Mouse (Mus musculus) neural tube, embryonic 11.5 days (tissue): Measurements from ENCODE around the gene Cpne5. TPM values are rescaled to one million over a fixed set of nuclear protein-coding genes. Genes with fewer than 3 reads are reported as not detected.
A peak's percentile ranks its signal among the peaks of the same experiment; 100 is the strongest.

ENCODE experiments used
- ATAC-seq: fragments of 200-750 bp; cut with Nextera tagmentation; 2 replicates; pipeline ENCODE4 v1.8.0; 2017; ENCODE audit warnings: moderate number of reproducible peaks, mild to moderate bottlenecking, moderate TSS enrichment, moderate library complexity; ENCODE audit not compliant: insufficient read depth, low FRiP score, low TSS enrichment
- DNase-seq: peaks from one replicate; pipeline ENCODE4 v3.0.0-alpha.2; 2015; ENCODE audit warnings: low spot score
- H3K27ac ChIP-seq: fragments of 300-500 bp; sonication (generic); 2 replicates; pipeline ENCODE4 v1.5.1; 2014; ENCODE audit warnings: low read depth, mild to moderate bottlenecking, low read length
- H3K27me3 ChIP-seq: fragments of 300-500 bp; sonication (generic); 2 replicates; pipeline ENCODE4 v1.6.1; 2014; ENCODE audit warnings: mild to moderate bottlenecking, low read length, mixed read lengths; ENCODE audit not compliant: control insufficient read depth, insufficient read depth
- H3K36me3 ChIP-seq: fragments of 300-500 bp; sonication (generic); 2 replicates; pipeline ENCODE4 v1.6.1; 2014; ENCODE audit warnings: mild to moderate bottlenecking, low read length, moderate library complexity, mixed read lengths; ENCODE audit not compliant: control insufficient read depth, insufficient read depth
- H3K4me1 ChIP-seq: fragments of 300-500 bp; sonication (generic); 2 replicates; pipeline ENCODE4 v1.6.1; 2014; ENCODE audit warnings: low read length, mixed read lengths; ENCODE audit not compliant: control insufficient read depth, insufficient read depth
- H3K4me2 ChIP-seq: fragments of 300-500 bp; sonication (generic); 2 replicates; pipeline ENCODE4 v1.6.1; 2014; ENCODE audit warnings: low read depth, mild to moderate bottlenecking, moderate library complexity
- H3K4me3 ChIP-seq: fragments of 300-500 bp; sonication (generic); 2 replicates; pipeline ENCODE4 v1.5.1; 2014; ENCODE audit warnings: low read depth, low read length
- H3K9ac ChIP-seq: fragments of 300-500 bp; sonication (generic); 2 replicates; pipeline ENCODE4 v1.6.1; 2014; ENCODE audit warnings: mild to moderate bottlenecking, low read length
- H3K9me3 ChIP-seq: fragments of 300-500 bp; sonication (generic); 2 replicates; pipeline ENCODE4 v1.6.1; 2016; ENCODE audit warnings: low read length; ENCODE audit not compliant: control insufficient read depth
- WGBS: fragments of 180-500 bp; shearing (Covaris S2); extraction: QIAGEN DNeasy Blood & Tissue Kit; methylation state at CpG from one replicate; pipeline ENCODE4 v1.1.7; 2014; 5-methylcytosine and 5-hydroxymethylcytosine counted together
- polyA plus RNA-seq: library from polyadenylated mRNA; unstranded; fragments of >200 nt; fragmentation: Nextera tagmentation; extraction: Ambion mirVana; gene quantifications from 2 replicates; pipeline ENCODE4 v1.2.1, GENCODE M21; 2014

Cpne5 gene
- polyA plus RNA-seq, 1 experiment from 2014 or later, result 3.3 TPM

- peaks cover 10% of the 10 kb centered on the region for H3K4me1 ChIP-seq
Measured at GRCm38 (mm10) chr17:29211836-29212235, 26.1 kb downstream of the Cpne5 start.

DNA sequence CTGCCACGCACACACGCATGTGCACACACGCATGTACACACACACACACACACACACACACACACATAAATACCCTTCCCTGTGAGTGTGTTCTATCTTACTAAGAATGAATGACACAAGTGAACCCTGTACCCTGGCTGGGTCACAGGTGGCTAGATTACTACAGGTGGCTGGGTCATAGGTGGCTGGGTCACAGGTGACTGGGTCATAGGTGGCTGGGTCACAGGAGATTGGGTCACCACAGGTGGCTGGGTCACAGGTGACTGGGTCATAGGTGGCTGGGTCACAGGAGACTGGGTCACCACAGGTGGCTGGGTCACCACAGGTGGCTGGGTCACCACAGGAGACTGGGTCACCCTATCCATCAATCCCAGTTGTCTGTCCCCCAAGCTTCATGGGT is 27.9 kb downstream of the Cpne5 start:
- Histone ChIP-seq H3K4me2 (no peak overlapping the region), H3K4me3 (no peak overlapping the region), H3K9ac (no peak overlapping the region), H3K4me1 (peaks cover 10% of the 10 kb centered on the region), H3K27ac (no peak overlapping the region), H3K27me3 (no peaks in the 10 kb centered on the region), H3K36me3 (no peaks in the 10 kb centered on the region), H3K9me3 (no peaks in the 10 kb centered on the region)
- WGBS, result 98% methylated on average over 3 of the region's 3 CpGs
- no peak for DNase-seq
- ATAC-seq, result no peak

More at GRCm38 (mm10) chr17:29211836-29212235, 26.1 kb downstream of the Cpne5 start:
- no peaks in the 10 kb centered on the region for H3K27me3 ChIP-seq
- no peak overlapping the region for H3K27ac ChIP-seq
- H3K4me3 ChIP-seq, result no peak overlapping the region
- H3K36me3 ChIP-seq, result no peaks in the 10 kb centered on the region
- no peak overlapping the region for H3K9ac ChIP-seq
- WGBS, result 58% methylated on average over 7 of the region's 7 CpGs
- no peak overlapping the region for H3K4me2 ChIP-seq
- no peaks in the 10 kb centered on the region for H3K9me3 ChIP-seq
- ATAC-seq (no peak), DNase-seq (no peak)

GRCm38 (mm10) chr17:29206052-29206451 is 31.9 kb downstream of the Cpne5 start:
- no peaks in the 10 kb centered on the region for H3K27me3 ChIP-seq
- H3K9ac ChIP-seq, result no peak overlapping the region
- H3K4me3 ChIP-seq, result no peak overlapping the region
- no peak for DNase-seq
- H3K4me2 ChIP-seq, result no peak overlapping the region
- H3K27ac ChIP-seq, result no peak overlapping the region
- no peaks in the 10 kb centered on the region for H3K36me3 ChIP-seq
- no peaks in the 10 kb centered on the region for H3K9me3 ChIP-seq
- H3K4me1 ChIP-seq, result no peaks in the 10 kb centered on the region
- ATAC-seq, result no peak
- 81% methylated on average over 7 of the region's 7 CpGs for WGBS

DNA sequence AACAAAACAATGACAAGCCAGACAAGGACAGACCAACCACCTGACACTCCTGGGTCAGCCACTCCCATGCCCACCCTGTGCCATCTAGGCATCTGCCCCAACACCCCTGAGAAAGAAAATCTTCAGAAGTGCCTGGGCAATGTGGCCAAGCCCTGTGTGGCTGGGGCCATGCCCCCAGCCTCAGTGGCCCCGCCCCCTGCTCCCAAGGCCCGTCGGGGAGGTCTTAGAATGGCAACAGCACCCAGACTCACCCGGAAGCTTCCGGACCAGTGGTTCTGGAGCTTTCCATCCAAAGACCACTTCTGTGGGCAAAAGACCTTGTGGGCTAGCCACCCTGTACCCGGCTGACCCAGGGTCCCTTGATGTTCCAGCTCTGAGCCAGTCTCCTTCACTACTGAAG is 35.4 kb downstream of the Cpne5 start:
- no peak overlapping the region for H3K4me3 ChIP-seq
- H3K4me2 ChIP-seq, result no peak overlapping the region
- 90% methylated on average over 6 of the region's 6 CpGs for WGBS
- no peaks in the 10 kb centered on the region for H3K36me3 ChIP-seq
- H3K9ac ChIP-seq, result no peak overlapping the region
- H3K27ac ChIP-seq, result no peak overlapping the region
- ATAC-seq, result no peak
- no peaks in the 10 kb centered on the region for H3K27me3 ChIP-seq
- no peak for DNase-seq
- H3K9me3 ChIP-seq, result no peaks in the 10 kb centered on the region
- H3K4me1 ChIP-seq, result no peaks in the 10 kb centered on the region

GRCm38 (mm10) chr17:29199821-29200220 is 38.1 kb downstream of the Cpne5 start:
- H3K9ac ChIP-seq, result no peak overlapping the region
- H3K9me3 ChIP-seq, result no peaks in the 10 kb centered on the region
- H3K36me3 ChIP-seq, result no peaks in the 10 kb centered on the region
- no peak overlapping the region for H3K27ac ChIP-seq
- H3K27me3 ChIP-seq, result no peaks in the 10 kb centered on the region
- H3K4me1 ChIP-seq, result no peaks in the 10 kb centered on the region
- H3K4me2 ChIP-seq, result no peak overlapping the region
- WGBS, result 33% methylated on average over 6 of the region's 7 CpGs
- no peak for DNase-seq
- no peak overlapping the region for H3K4me3 ChIP-seq
- ATAC-seq, result no peak

DNA sequence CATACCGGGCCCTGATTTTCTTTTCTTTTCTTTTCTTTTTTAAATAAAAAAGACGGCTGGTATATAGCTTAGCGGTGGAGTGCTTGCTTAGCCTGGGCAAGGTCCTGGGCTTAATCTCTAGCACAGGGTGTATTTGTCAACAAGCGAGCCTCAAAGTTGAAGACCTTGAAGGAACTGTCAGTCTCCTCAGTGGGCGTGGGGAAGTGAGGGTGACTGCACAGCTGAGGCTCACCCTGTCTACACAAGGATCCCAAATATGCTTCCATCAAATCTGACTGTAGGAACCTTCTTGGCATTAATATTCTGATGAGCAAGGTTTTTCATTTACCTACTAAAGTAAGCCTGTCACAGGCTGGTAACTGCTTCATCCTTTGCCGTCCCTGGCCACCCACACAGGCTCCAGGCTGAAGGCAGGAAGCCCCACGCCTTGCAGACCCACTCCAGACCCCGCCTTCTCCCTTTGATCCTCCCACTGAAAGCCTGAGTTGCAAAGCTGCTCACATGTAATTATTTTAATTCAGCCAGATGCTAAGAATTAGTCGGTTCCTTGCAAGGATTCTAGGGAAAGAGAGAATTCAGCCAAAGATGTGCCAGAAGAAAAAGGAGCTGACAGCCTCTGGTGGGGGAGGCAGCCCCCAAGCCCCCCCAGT is 38.7 kb downstream of the Cpne5 start:
- WGBS, result 28% methylated on average over 9 of the region's 9 CpGs
- H3K27ac ChIP-seq, result no peak overlapping the region
- no peak for ATAC-seq

DNA sequence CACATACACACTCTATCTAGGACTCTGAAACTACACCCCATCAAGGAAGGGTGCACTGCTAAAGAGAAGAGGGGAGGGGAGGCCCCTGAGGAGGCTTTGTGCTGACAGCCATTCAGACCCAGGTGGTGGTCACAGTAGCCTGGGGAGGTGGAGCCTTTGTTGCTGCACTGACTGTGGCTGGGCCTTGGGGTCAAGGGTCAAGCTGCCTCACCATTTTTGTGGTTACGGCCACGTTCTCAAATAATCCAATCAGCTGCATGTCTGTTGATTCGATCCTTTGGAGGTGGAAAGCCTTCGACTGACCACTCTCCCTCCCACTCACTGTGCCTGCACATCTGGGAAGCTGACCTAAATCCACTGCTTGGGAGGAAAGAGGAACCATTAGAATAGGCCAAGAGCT is 42.4 kb downstream of the Cpne5 start:
- DNase-seq (no peak), ATAC-seq (no peak)
- H3K4me1 ChIP-seq, result no peaks in the 10 kb centered on the region
- H3K9ac ChIP-seq, result no peak overlapping the region
- no peaks in the 10 kb centered on the region for H3K9me3 ChIP-seq
- no peaks in the 10 kb centered on the region for H3K27me3 ChIP-seq
- H3K4me3 ChIP-seq, result no peak overlapping the region
- 21% methylated on average over 4 of the region's 4 CpGs for WGBS
- no peaks in the 10 kb centered on the region for H3K36me3 ChIP-seq
- no peak overlapping the region for H3K4me2 ChIP-seq
- H3K27ac ChIP-seq, result no peak overlapping the region

More for the DNA sequence above, 38.7 kb downstream of the Cpne5 start:
- no peaks in the 10 kb centered on the region for H3K27me3 ChIP-seq
- no peak overlapping the region for H3K4me3 ChIP-seq
- H3K4me1 ChIP-seq, result no peaks in the 10 kb centered on the region
- H3K36me3 ChIP-seq, result no peaks in the 10 kb centered on the region
- no peak for DNase-seq
- H3K4me2 ChIP-seq, result no peak overlapping the region
- H3K9ac ChIP-seq, result no peak overlapping the region
- no peaks in the 10 kb centered on the region for H3K9me3 ChIP-seq

- peak overlapping the region; percentile 19; the same call in 1 of the 2 replicates for H3K4me2 ChIP-seq
- ATAC-seq, result no peak
- H3K27me3 ChIP-seq, result peaks cover 2% of the 10 kb centered on the region; the same call in 1 of the 2 replicates
- H3K9me3 ChIP-seq, result no peaks in the 10 kb centered on the region
- peak overlapping the region; percentile 1; the same call in 1 of the 2 replicates for H3K9ac ChIP-seq
- no peak overlapping the region for H3K27ac ChIP-seq
- H3K4me3 ChIP-seq, result no peak overlapping the region
- H3K4me1 ChIP-seq, result peaks cover 12% of the 10 kb centered on the region
- peak; percentile 67 for DNase-seq
- no peaks in the 10 kb centered on the region for H3K36me3 ChIP-seq
- 5% methylated on average over 12 of the region's 12 CpGs for WGBS
Measured at GRCm38 (mm10) chr17:29188989-29189388, 49.0 kb downstream of the Cpne5 start.
